8 mouse cellular contexts compared by ENCODE assay signal in genomic region chr1:172563465-172563828, GRCm38 (mm10). TPM values are rescaled to one million over a fixed set of nuclear protein-coding genes. Genes with fewer than 3 reads are reported as not detected.
DNase-seq lines count a peak whose midpoint lies in the region; ATAC-seq and TF ChIP-seq lines count a peak whose summit lies in the region.

No protein-coding gene starts in this region.

- intact Hi-C loops in left cerebral cortex, postnatal 25 days (cut with DNase I) = loop anchor here (2.0 kb wide), 1 partner anchor 35 kb away; no protein-coding TSS in a partner anchor

- no peak for TF ChIP-seq POLR2A in ES-Bruce4 (IDR thresholded peaks at IDR 0.05; ENCODE audit: insufficient read depth, low read length)

- ATAC-seq in heart, embryonic 11.5 days (replicated peaks; ENCODE audit: insufficient number of reproducible peaks, low FRiP score, low TSS enrichment) = no peak
- no peak; the same call in 1 of the 2 replicates for ATAC-seq in hindbrain, embryonic 12.5 days (ENCODE audit: low FRiP score)

- H3K9me3 ChIP-seq in heart, embryonic 11.5 days (replicated peaks; ENCODE audit: control insufficient read depth, low read length) = no peaks in the 10 kb centered on the region
- no peaks in the 10 kb centered on the region for H3K9me3 ChIP-seq in ES-Bruce4 (replicated peaks; ENCODE audit: control insufficient read depth, insufficient read depth, low read length, poor library complexity, severe bottlenecking)
- H3K9me3 ChIP-seq in hindbrain, embryonic 12.5 days (replicated peaks) = no peaks in the 10 kb centered on the region
- no peaks in the 10 kb centered on the region for H3K9me3 ChIP-seq in megakaryocyte, embryonic 14.5 days

- H3K4me1 ChIP-seq in heart, embryonic 11.5 days (ENCODE audit: control insufficient read depth, insufficient read depth, low read length) = peaks cover 3% of the 10 kb centered on the region; the same call in 1 of the 2 replicates
- no peaks in the 10 kb centered on the region for H3K4me1 ChIP-seq in ES-Bruce4 (ENCODE audit: control insufficient read depth, insufficient read depth, low read length)
- H3K4me1 ChIP-seq in hindbrain, embryonic 12.5 days = peaks cover 12% of the 10 kb centered on the region
- H3K4me1 ChIP-seq in megakaryocyte, embryonic 14.5 days = peaks cover 19% of the 10 kb centered on the region

- no peak for DNase-seq in heart, adult 18-20 months
- DNase-seq in left cerebral cortex, adult 9 months (ENCODE audit: low spot score in 2 of 2) = no peak
- DNase-seq in layer of hippocampus, postnatal 14 days (ENCODE audit: low spot score in 2 of 2) = no peak
- DNase-seq in left cerebral cortex, postnatal 25 days (ENCODE audit: low spot score in 2 of 2) = no peak

- peak overlapping the region; percentile 56; the same call in 1 of the 2 replicates for H3K9ac ChIP-seq in heart, embryonic 11.5 days (ENCODE audit: low read depth, low read length)
- H3K9ac ChIP-seq in ES-Bruce4 (ENCODE audit: low read depth, poor library complexity, severe bottlenecking) = peak overlapping the region; percentile 51; the same call in 1 of the 2 replicates
- peak overlapping the region; percentile 76 for H3K9ac ChIP-seq in hindbrain, embryonic 12.5 days

- no peaks in the 10 kb centered on the region for H3K36me3 ChIP-seq in heart, embryonic 11.5 days (ENCODE audit: control insufficient read depth, insufficient read depth, low read length)
- H3K36me3 ChIP-seq in ES-Bruce4 (ENCODE audit: control insufficient read depth, insufficient read depth, low read length, poor library complexity, severe bottlenecking) = no peaks in the 10 kb centered on the region
- H3K36me3 ChIP-seq in hindbrain, embryonic 12.5 days = no peaks in the 10 kb centered on the region
- no peaks in the 10 kb centered on the region for H3K36me3 ChIP-seq in megakaryocyte, embryonic 14.5 days (replicated peaks; ENCODE audit: low read length)

- WGBS in heart, embryonic 11.5 days (ENCODE audit: insufficient replicate concordance) = under 1% methylated on average over 9 of the region's 10 CpGs
- WGBS in hindbrain, embryonic 12.5 days = 2% methylated on average over 9 of the region's 10 CpGs

- TF ChIP-seq EP300 in ES-Bruce4 (IDR thresholded peaks at IDR 0.05; ENCODE audit: insufficient read depth, low read depth, low read length) = no peak

- peak overlapping the region; percentile 62 for H3K4me3 ChIP-seq in heart, embryonic 11.5 days (ENCODE audit: low read depth, low read length)
- H3K4me3 ChIP-seq in ES-Bruce4 (ENCODE audit: low read depth, low read length) = peak overlapping the region; percentile 70
- H3K4me3 ChIP-seq in hindbrain, embryonic 12.5 days = peak overlapping the region; percentile 59
- H3K4me3 ChIP-seq in megakaryocyte, embryonic 14.5 days (replicated peaks) = peak overlapping the region; percentile 91

- TF ChIP-seq CTCF in ES-Bruce4 (IDR thresholded peaks at IDR 0.05; ENCODE audit: low read depth, low read length) = no peak

- peak overlapping the region; percentile 95 for H3K4me2 ChIP-seq in heart, embryonic 11.5 days
- peak overlapping the region; percentile 97 for H3K4me2 ChIP-seq in hindbrain, embryonic 12.5 days (replicated peaks)

- H3K27ac ChIP-seq in heart, embryonic 11.5 days (ENCODE audit: low read depth, low read length) = no peak overlapping the region
- H3K27ac ChIP-seq in ES-Bruce4 (ENCODE audit: insufficient read depth, low read length) = no peak overlapping the region
- no peak overlapping the region for H3K27ac ChIP-seq in hindbrain, embryonic 12.5 days

- H3K27me3 ChIP-seq in heart, embryonic 11.5 days (ENCODE audit: control insufficient read depth, insufficient read depth, low read length) = peaks cover 33% of the 10 kb centered on the region
- H3K27me3 ChIP-seq in ES-Bruce4 (ENCODE audit: control insufficient read depth, insufficient read depth, low read length, poor library complexity, severe bottlenecking) = no peaks in the 10 kb centered on the region; the same call in 1 of the 2 replicates
- peaks cover 46% of the 10 kb centered on the region for H3K27me3 ChIP-seq in hindbrain, embryonic 12.5 days
- peaks cover 87% of the 10 kb centered on the region for H3K27me3 ChIP-seq in megakaryocyte, embryonic 14.5 days (replicated peaks)

RNA-seq across cellular contexts. Expression of gene Vsig8, which starts 7.7 kb away (rescaled TPM):
- 0.28 TPM in 1 of 2 replicates, not detected in the other for polyA plus RNA-seq in heart, embryonic 11.5 days (2014; fragmentation: Nextera tagmentation; extraction: Ambion mirVana)
- not detected for total RNA-seq in heart, adult 18-20 months (2021)
- polyA plus RNA-seq in ES-Bruce4 (2011; ENCODE audit: insufficient read depth, insufficient read length, low read depth, missing spikeins) = 0.37 TPM in 1 of 2 replicates, not detected in the other
- 0.41 TPM in 1 of 2 replicates, not detected in the other for polyA plus RNA-seq in hindbrain, embryonic 12.5 days (2016; fragmentation: Nextera tagmentation; extraction: Ambion mirVana)
- polyA plus RNA-seq in megakaryocyte, embryonic 14.5 days (2012; ENCODE audit: insufficient read depth, low replicate concordance) = not detected in 2 replicates
- total RNA-seq in layer of hippocampus, postnatal 14 days (2021) = under 1 TPM; 0.71 to 0.74 TPM
- under 1 TPM; 0.32 to 0.37 TPM for total RNA-seq in left cerebral cortex, postnatal 25 days (2021)

RNA-seq across cellular contexts. Expression of gene Slamf8, which starts 26.9 kb away (rescaled TPM):
- not detected in 2 replicates for polyA plus RNA-seq in heart, embryonic 11.5 days (2014; fragmentation: Nextera tagmentation; extraction: Ambion mirVana)
- under 1 TPM; 0.37 to 0.39 TPM for total RNA-seq in heart, adult 18-20 months (2021)
- not detected in 2 replicates for polyA plus RNA-seq in ES-Bruce4 (2011; ENCODE audit: insufficient read depth, insufficient read length, low read depth, missing spikeins)
- polyA plus RNA-seq in hindbrain, embryonic 12.5 days (2016; fragmentation: Nextera tagmentation; extraction: Ambion mirVana) = not detected in 2 replicates
- polyA plus RNA-seq in megakaryocyte, embryonic 14.5 days (2012; ENCODE audit: insufficient read depth, low replicate concordance) = 0.13 TPM in 1 of 2 replicates, not detected in the other
- not detected for total RNA-seq in layer of hippocampus, postnatal 14 days (2021)
- not detected for total RNA-seq in left cerebral cortex, postnatal 25 days (2021)

RNA-seq across cellular contexts. Expression of gene Fcrl6, which starts 38.9 kb away (rescaled TPM):
- polyA plus RNA-seq in heart, embryonic 11.5 days (2014; fragmentation: Nextera tagmentation; extraction: Ambion mirVana) = not detected in 2 replicates
- total RNA-seq in heart, adult 18-20 months (2021) = not detected
- polyA plus RNA-seq in ES-Bruce4 (2011; ENCODE audit: insufficient read depth, insufficient read length, low read depth, missing spikeins) = not detected in 2 replicates
- 0.34 TPM in 1 of 2 replicates, not detected in the other for polyA plus RNA-seq in hindbrain, embryonic 12.5 days (2016; fragmentation: Nextera tagmentation; extraction: Ambion mirVana)
- not detected in 2 replicates for polyA plus RNA-seq in megakaryocyte, embryonic 14.5 days (2012; ENCODE audit: insufficient read depth, low replicate concordance)
- not detected for total RNA-seq in layer of hippocampus, postnatal 14 days (2021)
- total RNA-seq in left cerebral cortex, postnatal 25 days (2021) = not detected

RNA-seq across cellular contexts. Expression of gene Cfap45, which starts 42.8 kb away (rescaled TPM):
- 2.6 and 2.7 TPM in 2 replicates for polyA plus RNA-seq in heart, embryonic 11.5 days (2014; fragmentation: Nextera tagmentation; extraction: Ambion mirVana)
- 1 to 10 TPM in 1 of 2 experiments, not detected in 1; 1.2 TPM for total RNA-seq in heart, adult 18-20 months (2021)
- 2.1 and 2.3 TPM in 2 replicates for polyA plus RNA-seq in ES-Bruce4 (2011; ENCODE audit: insufficient read depth, insufficient read length, low read depth, missing spikeins)
- 3.3 and 4.4 TPM in 2 replicates for polyA plus RNA-seq in hindbrain, embryonic 12.5 days (2016; fragmentation: Nextera tagmentation; extraction: Ambion mirVana)
- 0.93 TPM in 1 of 2 replicates, not detected in the other for polyA plus RNA-seq in megakaryocyte, embryonic 14.5 days (2012; ENCODE audit: insufficient read depth, low replicate concordance)
- 1 to 10 TPM; 2.7 to 4.4 TPM for total RNA-seq in layer of hippocampus, postnatal 14 days (2021)
- total RNA-seq in left cerebral cortex, postnatal 25 days (2021) = 1 to 10 TPM; 3.7 to 4.5 TPM
